Mouse (Mus musculus): ENCODE data around the gene Mfsd4b1.
"Not testable (repeated sequence)": the region's sequence is repeated elsewhere in the genome, so short reads cannot be mapped to it uniquely, and the experiment has no call there.

Mfsd4b1 gene

GRCm38 (mm10) chr10:40034956-40035355 is 9.9 kb upstream of the Mfsd4b1 start:
- DNase-seq (ENCODE audit: low spot score in 2 of 2), result no peak

- DNase-seq (ENCODE audit: low spot score in 2 of 2), result no peak
These were observed 7.8 kb upstream of the Mfsd4b1 start for GRCm38 (mm10) chr10:40032897-40033296.

GRCm38 (mm10) chr10:40030716-40031115 is 5.6 kb upstream of the Mfsd4b1 start:
- no peak for DNase-seq (ENCODE audit: low spot score in 2 of 2)

- no peak for DNase-seq (ENCODE audit: low spot score in 2 of 2)
These were observed 4.5 kb upstream of the Mfsd4b1 start for GRCm38 (mm10) chr10:40029610-40030009.

- DNase-seq (ENCODE audit: low spot score in 2 of 2), result no peak
These were observed 3.0 kb upstream of the Mfsd4b1 start for GRCm38 (mm10) chr10:40028091-40028490.

- DNase-seq (ENCODE audit: low spot score in 2 of 2), result no peak
These were observed 1.5 kb upstream of the Mfsd4b1 start for GRCm38 (mm10) chr10:40026546-40026945.

GRCm38 (mm10) chr10:40025560-40025959 is 492 bp upstream of the Mfsd4b1 start:
- DNase-seq (ENCODE audit: low spot score in 2 of 2), result no peak

GRCm38 (mm10) chr10:40020401-40020800 is 4.7 kb downstream of the Mfsd4b1 start:
- no peak for DNase-seq (ENCODE audit: low spot score in 2 of 2)

- no peak for DNase-seq (ENCODE audit: low spot score in 2 of 2)
These were observed 5.6 kb downstream of the Mfsd4b1 start for GRCm38 (mm10) chr10:40019492-40019891.

GRCm38 (mm10) chr10:40018261-40018860 is 6.7 kb downstream of the Mfsd4b1 start:
- DNase-seq (ENCODE audit: low spot score in 2 of 2), result no peak

GRCm38 (mm10) chr10:40009591-40009990 is 15.5 kb downstream of the Mfsd4b1 start:
- DNase-seq (ENCODE audit: low spot score in 2 of 2), result no peak

- DNase-seq (ENCODE audit: low spot score in 2 of 2), result not testable (repeated sequence)
These were observed 16.2 kb downstream of the Mfsd4b1 start for GRCm38 (mm10) chr10:40008847-40009246.

- no peak for DNase-seq (ENCODE audit: low spot score in 2 of 2)
These were observed 17.1 kb downstream of the Mfsd4b1 start for GRCm38 (mm10) chr10:40007953-40008352.

GRCm38 (mm10) chr10:40006963-40007362 is 18.1 kb downstream of the Mfsd4b1 start:
- no peak for DNase-seq (ENCODE audit: low spot score in 2 of 2)

- no peak for DNase-seq (ENCODE audit: low spot score in 2 of 2)
These were observed 24.3 kb downstream of the Mfsd4b1 start for GRCm38 (mm10) chr10:40000746-40001145.

- DNase-seq (ENCODE audit: low spot score in 2 of 2), result no peak
These were observed 33.9 kb downstream of the Mfsd4b1 start for GRCm38 (mm10) chr10:39991155-39991554.

- DNase-seq (ENCODE audit: low spot score in 2 of 2), result no peak
These were observed 38.6 kb downstream of the Mfsd4b1 start, which contains the start of gene Mfsd4b5 for GRCm38 (mm10) chr10:39986466-39986865. Gene Mfsd4b5, minus strand, starts transcription at chr10:39986646.

GRCm38 (mm10) chr10:39982604-39983003 is 42.5 kb downstream of the Mfsd4b1 start:
- DNase-seq (ENCODE audit: low spot score in 2 of 2), result no peak

- DNase-seq (ENCODE audit: low spot score in 2 of 2), result no peak
These were observed 46.8 kb downstream of the Mfsd4b1 start for GRCm38 (mm10) chr10:39978231-39978630.

GRCm38 (mm10) chr10:39977346-39977745 is 47.7 kb downstream of the Mfsd4b1 start:
- no peak for DNase-seq (ENCODE audit: low spot score in 2 of 2)

- no peak for DNase-seq (ENCODE audit: low spot score in 2 of 2)
These were observed 49.3 kb downstream of the Mfsd4b1 start for GRCm38 (mm10) chr10:39975771-39976170.

- no peak for DNase-seq (ENCODE audit: low spot score in 2 of 2)
These were observed 50.1 kb downstream of the Mfsd4b1 start for GRCm38 (mm10) chr10:39974982-39975381.

GRCm38 (mm10) chr10:39967512-39967911 is 57.6 kb downstream of the Mfsd4b1 start:
- DNase-seq (ENCODE audit: low spot score in 2 of 2), result no peak

GRCm38 (mm10) chr10:39961906-39962305 is 63.2 kb downstream of the Mfsd4b1 start:
- DNase-seq (ENCODE audit: low spot score in 2 of 2), result no peak
